Mouse (Mus musculus) kidney, adult 18-20 months (tissue): ENCODE measurements around the gene Rnf39.

Experiments
- DNase-seq: peaks from one replicate; pipeline ENCODE4 v3.0.0; 2021

Rnf39 gene

GRCm38 (mm10) chr17:36942791-36943471 lies at the start of gene Rnf39:
TSS of gene Rnf39 (plus strand) at chr17:36942918.
- peak; percentile 15 for DNase-seq

- DNase-seq: no peak
Observed at GRCm38 (mm10) chr17:36893387-36893786, 49.3 kb upstream of the Rnf39 start.

- DNase-seq: peak; percentile 31
Observed at GRCm38 (mm10) chr17:36896583-36896982, 46.1 kb upstream of the Rnf39 start.

GRCm38 (mm10) chr17:36897065-36897464 lies 45.7 kb upstream of the Rnf39 start:
- no peak for DNase-seq

- DNase-seq: no peak
Observed at GRCm38 (mm10) chr17:36897552-36898205, 45.0 kb upstream of the Rnf39 start, which contains the start of gene Trim31. TSS of gene Trim31 (plus strand) at chr17:36898118.

- DNase-seq: no peak
Observed at GRCm38 (mm10) chr17:36899376-36899775, 43.3 kb upstream of the Rnf39 start.

- no peak for DNase-seq
Observed at GRCm38 (mm10) chr17:36900001-36900400, 42.7 kb upstream of the Rnf39 start.

- no peak for DNase-seq
Observed at GRCm38 (mm10) chr17:36900691-36901090, 42.0 kb upstream of the Rnf39 start.

GRCm38 (mm10) chr17:36903651-36904050 lies 39.1 kb upstream of the Rnf39 start:
- no peak for DNase-seq

- no peak for DNase-seq
Observed at GRCm38 (mm10) chr17:36908235-36908634, 34.5 kb upstream of the Rnf39 start.

- DNase-seq: no peak
Observed at GRCm38 (mm10) chr17:36909802-36910201, 32.9 kb upstream of the Rnf39 start.

- DNase-seq: no peak
Observed at GRCm38 (mm10) chr17:36912031-36912430, 30.7 kb upstream of the Rnf39 start.

- peak; percentile 77 for DNase-seq
Observed at GRCm38 (mm10) chr17:36914108-36914507, 28.6 kb upstream of the Rnf39 start.

- peak; percentile 67 for DNase-seq
Observed at GRCm38 (mm10) chr17:36915076-36915475, 27.6 kb upstream of the Rnf39 start.

- no peak for DNase-seq
Observed at GRCm38 (mm10) chr17:36920239-36920638, 22.5 kb upstream of the Rnf39 start.

- DNase-seq: no peak
Observed at GRCm38 (mm10) chr17:36922715-36923114, 20.0 kb upstream of the Rnf39 start.

- DNase-seq: no peak
Observed at GRCm38 (mm10) chr17:36923491-36923890, 19.2 kb upstream of the Rnf39 start.

GRCm38 (mm10) chr17:36927496-36928120 lies 15.1 kb upstream of the Rnf39 start:
- no peak for DNase-seq

GRCm38 (mm10) chr17:36929236-36929932 lies 13.3 kb upstream of the Rnf39 start:
- DNase-seq: no peak

- no peak for DNase-seq
Observed at GRCm38 (mm10) chr17:36930233-36930632, 12.5 kb upstream of the Rnf39 start.

- DNase-seq: no peak
Observed at GRCm38 (mm10) chr17:36931130-36931529, 11.6 kb upstream of the Rnf39 start.

- DNase-seq: peak; percentile 30
Observed at GRCm38 (mm10) chr17:36931806-36932205, 10.9 kb upstream of the Rnf39 start.

- no peak for DNase-seq
Observed at GRCm38 (mm10) chr17:36938056-36938455, 4.7 kb upstream of the Rnf39 start.
